Mouse (Mus musculus) olfactory bulb, adult 2 months (tissue): ENCODE data around the gene Slc1a5.

ENCODE experiments used
- CTCF ChIP-seq: fragments of 200-500 bp; IDR thresholded peaks from 2 replicates; pipeline ENCODE4 v1.5.1; 2012; ENCODE audit warnings: low read depth, mild to moderate bottlenecking, low read length, moderate library complexity; ENCODE audit not compliant: insufficient read depth
- POLR2A ChIP-seq: fragments of 200-500 bp; IDR thresholded peaks from 2 replicates; pipeline ENCODE4 v1.6.1; 2012; ENCODE audit warnings: mild to moderate bottlenecking, low read depth, low read length, moderate library complexity; ENCODE audit not compliant: insufficient read depth

DNA sequence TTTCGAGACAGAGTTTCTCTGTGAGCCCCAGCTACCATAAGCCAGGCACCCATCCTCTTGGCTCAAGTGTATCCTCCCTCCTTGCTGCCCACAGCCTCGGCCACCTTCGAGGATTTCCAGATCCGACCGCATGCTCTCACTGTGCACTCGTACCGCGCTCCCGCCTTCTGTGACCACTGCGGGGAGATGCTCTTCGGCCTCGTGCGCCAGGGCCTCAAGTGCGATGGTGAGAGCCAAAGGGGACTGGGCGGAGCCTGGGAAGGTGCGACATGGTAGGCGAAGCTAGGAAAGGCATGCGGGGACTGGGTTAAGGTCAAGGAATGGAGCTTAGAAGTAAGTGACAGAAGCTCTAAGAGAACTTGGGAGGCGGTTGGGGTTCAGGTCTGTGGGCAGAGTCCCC is 66.4 kb downstream of the Slc1a5 start:
- TF ChIP-seq CTCF (no peak), POLR2A (no peak)
